Mouse (Mus musculus) liver, embryonic 16.5 days (tissue): Measurements from ENCODE around the gene Agpat1. TPM values are rescaled to one million over a fixed set of nuclear protein-coding genes. Genes with fewer than 3 reads are reported as not detected.

Source experiments
- ATAC-seq: fragments of 200-750 bp; cut with Nextera tagmentation; 2 replicates; pipeline ENCODE4 v1.8.0; 2017; ENCODE audit warnings: low read depth, mild to moderate bottlenecking, moderate number of reproducible peaks, moderate library complexity
- H3K27ac ChIP-seq: fragments of 300-500 bp; sonication (generic); 2 replicates; pipeline ENCODE4 v1.5.1; 2014; ENCODE audit warnings: mild to moderate bottlenecking, low read length
- H3K27me3 ChIP-seq: fragments of 300-500 bp; sonication (generic); 2 replicates; pipeline ENCODE4 v1.6.1; 2014; ENCODE audit warnings: low read depth, low read length, mixed read lengths; ENCODE audit not compliant: control insufficient read depth, insufficient read depth
- H3K36me3 ChIP-seq: fragments of 300-500 bp; sonication (generic); 2 replicates; pipeline ENCODE4 v1.6.1; 2014; ENCODE audit warnings: mild to moderate bottlenecking; ENCODE audit not compliant: control insufficient read depth, insufficient read depth
- H3K4me1 ChIP-seq: fragments of 300-500 bp; sonication (generic); 2 replicates; pipeline ENCODE4 v1.6.1; 2014; ENCODE audit warnings: low read depth, low read length, mixed read lengths; ENCODE audit not compliant: control insufficient read depth
- H3K4me2 ChIP-seq: fragments of 300-500 bp; sonication (generic); 2 replicates; pipeline ENCODE4 v1.6.1; 2014; ENCODE audit warnings: low read depth, low read length, mixed read lengths
- H3K4me3 ChIP-seq: fragments of 300-500 bp; sonication (generic); 2 replicates; pipeline ENCODE4 v1.5.1; 2014; ENCODE audit warnings: low read depth, mild to moderate bottlenecking, low read length
- H3K9ac ChIP-seq: fragments of 300-500 bp; sonication (generic); 2 replicates; pipeline ENCODE4 v1.6.1; 2014; ENCODE audit warnings: low read depth, low read length
- H3K9me3 ChIP-seq: fragments of 300-500 bp; sonication (generic); replicated peaks from 2 replicates; pipeline ENCODE4 v1.6.1; 2016; ENCODE audit warnings: low read length; ENCODE audit not compliant: control insufficient read depth
- WGBS: fragments of 180-500 bp; shearing (Covaris S2); extraction: QIAGEN DNeasy Blood & Tissue Kit; methylation state at CpG from one replicate; pipeline ENCODE4 v1.1.7; 2014; ENCODE audit not compliant: insufficient replicate concordance; 5-methylcytosine and 5-hydroxymethylcytosine counted together
- polyA plus RNA-seq: library from polyadenylated mRNA; unstranded; fragments of >200 nt; fragmentation: Nextera tagmentation; extraction: Ambion mirVana; gene quantifications from 2 replicates; pipeline ENCODE4 v1.2.1, GENCODE M21; 2015

Agpat1 gene
- polyA plus RNA-seq, 1 experiment from 2014 or later = 21.3 TPM

GRCm38 (mm10) chr17:34578070-34578469 is 26.0 kb upstream of the Agpat1 start:
- 68% methylated on average over 3 of the region's 3 CpGs for WGBS
- no peak for ATAC-seq

GRCm38 (mm10) chr17:34582528-34582927 is 21.5 kb upstream of the Agpat1 start:
- Histone ChIP-seq H3K27ac (no peak overlapping the region), H3K4me3 (no peak overlapping the region), H3K4me1 (peaks cover 9% of the 10 kb centered on the region), H3K36me3 (no peaks in the 10 kb centered on the region), H3K9me3 (no peaks in the 10 kb centered on the region), H3K9ac (no peak overlapping the region), H3K4me2 (no peak overlapping the region), H3K27me3 (no peaks in the 10 kb centered on the region)
- no peak for ATAC-seq
- WGBS = 75% methylated on average over 12 of the region's 12 CpGs

More at GRCm38 (mm10) chr17:34578070-34578469, 26.0 kb upstream of the Agpat1 start:
- H3K27ac ChIP-seq = no peak overlapping the region
- H3K4me3 ChIP-seq = no peak overlapping the region
- no peak overlapping the region for H3K4me2 ChIP-seq
- H3K27me3 ChIP-seq = no peaks in the 10 kb centered on the region
- no peaks in the 10 kb centered on the region for H3K36me3 ChIP-seq
- no peaks in the 10 kb centered on the region for H3K9me3 ChIP-seq
- no peak overlapping the region for H3K9ac ChIP-seq
- no peaks in the 10 kb centered on the region for H3K4me1 ChIP-seq

- Histone ChIP-seq H3K27ac (no peak overlapping the region), H3K4me1 (peaks cover 15% of the 10 kb centered on the region), H3K4me2 (no peak overlapping the region), H3K36me3 (no peaks in the 10 kb centered on the region), H3K9ac (no peak overlapping the region), H3K27me3 (no peaks in the 10 kb centered on the region), H3K9me3 (no peaks in the 10 kb centered on the region), H3K4me3 (no peak overlapping the region)
- no peak for ATAC-seq
- WGBS = 61% methylated on average over 7 of the region's 7 CpGs
These were observed 20.7 kb upstream of the Agpat1 start for GRCm38 (mm10) chr17:34583397-34583796.

GRCm38 (mm10) chr17:34583819-34584218 is 20.2 kb upstream of the Agpat1 start:
- no peaks in the 10 kb centered on the region for H3K36me3 ChIP-seq
- no peak overlapping the region for H3K9ac ChIP-seq
- no peak for ATAC-seq
- no peak overlapping the region for H3K4me2 ChIP-seq
- peaks cover 19% of the 10 kb centered on the region for H3K4me1 ChIP-seq
- no peaks in the 10 kb centered on the region for H3K9me3 ChIP-seq
- 80% methylated on average over 8 of the region's 8 CpGs for WGBS
- H3K27ac ChIP-seq = no peak overlapping the region
- no peak overlapping the region for H3K4me3 ChIP-seq
- no peaks in the 10 kb centered on the region for H3K27me3 ChIP-seq

- Histone ChIP-seq H3K9me3 (no peaks in the 10 kb centered on the region), H3K9ac (no peak overlapping the region), H3K36me3 (no peaks in the 10 kb centered on the region), H3K4me2 (no peak overlapping the region), H3K27ac (no peak overlapping the region), H3K4me3 (no peak overlapping the region), H3K27me3 (no peaks in the 10 kb centered on the region), H3K4me1 (peaks cover 32% of the 10 kb centered on the region)
- no peak for ATAC-seq
- WGBS = 72% methylated on average over 8 of the region's 8 CpGs
These were observed 18.9 kb upstream of the Agpat1 start for GRCm38 (mm10) chr17:34585121-34585520.

GRCm38 (mm10) chr17:34585877-34586771 is 17.9 kb upstream of the Agpat1 start:
- Histone ChIP-seq H3K36me3 (no peaks in the 10 kb centered on the region), H3K4me2 (peak overlapping the region; percentile 100), H3K4me3 (peak overlapping the region; percentile 93), H3K9ac (peak overlapping the region; percentile 82; the same call in 1 of the 2 replicates), H3K9me3 (no peaks in the 10 kb centered on the region), H3K4me1 (peaks cover 42% of the 10 kb centered on the region), H3K27ac (no peak overlapping the region), H3K27me3 (no peaks in the 10 kb centered on the region)
- ATAC-seq = no peak
- WGBS = 47% methylated on average over 32 of the region's 32 CpGs

- H3K4me3 ChIP-seq = peak overlapping the region; percentile 93
- ATAC-seq = peak; percentile 77
- no peaks in the 10 kb centered on the region for H3K27me3 ChIP-seq
- peak overlapping the region; percentile 100 for H3K4me2 ChIP-seq
- peaks cover 48% of the 10 kb centered on the region for H3K4me1 ChIP-seq
- H3K9ac ChIP-seq = peak overlapping the region; percentile 82
- peak overlapping the region; percentile 83 for H3K27ac ChIP-seq
- no peaks in the 10 kb centered on the region for H3K9me3 ChIP-seq
- no peaks in the 10 kb centered on the region for H3K36me3 ChIP-seq
- WGBS = under 1% methylated on average over 38 of the region's 38 CpGs
These were observed 17.2 kb upstream of the Agpat1 start for GRCm38 (mm10) chr17:34586796-34587422.

- WGBS = 1% methylated on average over 49 of the region's 50 CpGs
- Histone ChIP-seq H3K27ac (peak overlapping the region; percentile 83), H3K4me1 (peaks cover 49% of the 10 kb centered on the region), H3K4me3 (peak overlapping the region; percentile 93), H3K4me2 (peak overlapping the region; percentile 100), H3K36me3 (no peaks in the 10 kb centered on the region), H3K27me3 (no peaks in the 10 kb centered on the region), H3K9ac (peak overlapping the region; percentile 92), H3K9me3 (no peaks in the 10 kb centered on the region)
- ATAC-seq = peak; percentile 89
These were observed 16.6 kb upstream of the Agpat1 start for GRCm38 (mm10) chr17:34587423-34587811.

GRCm38 (mm10) chr17:34587814-34588213 is 16.2 kb upstream of the Agpat1 start:
- Histone ChIP-seq H3K36me3 (no peaks in the 10 kb centered on the region), H3K4me3 (peak overlapping the region; percentile 93), H3K9me3 (no peaks in the 10 kb centered on the region), H3K9ac (peak overlapping the region; percentile 92), H3K4me1 (peaks cover 53% of the 10 kb centered on the region), H3K27ac (peak overlapping the region; percentile 72), H3K4me2 (peak overlapping the region; percentile 100), H3K27me3 (no peaks in the 10 kb centered on the region)
- under 1% methylated on average over 19 of the region's 19 CpGs for WGBS
- ATAC-seq = no peak
